Mouse (Mus musculus) lung, adult 2 months (tissue): ENCODE measurements around the gene Zbtb16.

Source experiments
- CTCF ChIP-seq: fragments of 200-500 bp; IDR thresholded peaks from 2 replicates; pipeline ENCODE4 v1.5.1; 2011; ENCODE audit warnings: mild to moderate bottlenecking, low read length, control low read depth; ENCODE audit not compliant: insufficient read depth
- POLR2A ChIP-seq: fragments of 200-500 bp; IDR thresholded peaks from 2 replicates; pipeline ENCODE4 v1.6.1; 2011; ENCODE audit warnings: low read depth, mild to moderate bottlenecking, control low read depth, low read length, borderline replicate concordance; ENCODE audit errors: extremely low read depth

GRCm38 (mm10) chr9:48820791-48821190, 15.2 kb downstream of the Zbtb16 start:
- TF ChIP-seq POLR2A (no peak), CTCF (no peak)
